Mouse (Mus musculus): ENCODE measurements at regions not wholly inside any gene's neighbourhood (a gene's known extent, or its start where the extent isn't known, plus 50 kb on each side); places are given as distances from the start of the nearest gene placed in this dataset.
A peak's percentile ranks its signal among the peaks of the same experiment; 100 is the strongest.
"Not testable (repeated sequence)": the region's sequence is repeated elsewhere in the genome, so short reads cannot be mapped to it uniquely, and the experiment has no call there.

DNA sequence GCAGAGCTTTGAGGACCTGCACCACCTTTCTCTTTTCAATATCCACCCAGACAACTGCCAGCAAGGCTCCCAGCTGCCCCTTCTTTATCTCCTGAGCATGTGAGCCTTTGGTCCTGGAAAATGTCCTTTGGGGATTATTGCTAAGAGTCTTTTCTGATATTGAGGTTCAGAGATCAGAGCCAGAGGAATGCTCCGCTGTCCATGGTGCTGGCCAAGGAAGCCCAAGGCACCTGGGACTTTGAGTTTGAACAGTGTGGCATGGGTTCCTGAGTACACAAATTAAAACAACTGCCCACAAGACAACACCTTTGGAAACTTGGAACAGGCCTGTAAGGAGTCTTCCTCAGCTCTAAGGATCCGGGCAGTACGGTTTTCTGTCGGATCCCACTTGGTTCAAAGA, 52.6 kb upstream of the Slc28a3 start:
- ATAC-seq (replicated peaks in 1 of 2; ENCODE audit: insufficient read depth in 1 of 2, low FRiP score in 2 of 2, low TSS enrichment in 1 of 2, low read depth in 1 of 2, poor library complexity in 2 of 2, severe bottlenecking in 2 of 2), result no peak

- ATAC-seq (replicated peaks in 1 of 2; ENCODE audit: insufficient read depth in 1 of 2, low FRiP score in 2 of 2, low TSS enrichment in 1 of 2, low read depth in 1 of 2, poor library complexity in 2 of 2, severe bottlenecking in 2 of 2), result no peak
These were observed 58.0 kb upstream of the Slc28a3 start for GRCm38 (mm10) chr13:58668664-58669063.

GRCm38 (mm10) chr13:58670206-58670605, 59.5 kb upstream of the Slc28a3 start:
- ATAC-seq (replicated peaks in 1 of 2; ENCODE audit: insufficient read depth in 1 of 2, low FRiP score in 2 of 2, low TSS enrichment in 1 of 2, low read depth in 1 of 2, poor library complexity in 2 of 2, severe bottlenecking in 2 of 2), result no peak

DNA sequence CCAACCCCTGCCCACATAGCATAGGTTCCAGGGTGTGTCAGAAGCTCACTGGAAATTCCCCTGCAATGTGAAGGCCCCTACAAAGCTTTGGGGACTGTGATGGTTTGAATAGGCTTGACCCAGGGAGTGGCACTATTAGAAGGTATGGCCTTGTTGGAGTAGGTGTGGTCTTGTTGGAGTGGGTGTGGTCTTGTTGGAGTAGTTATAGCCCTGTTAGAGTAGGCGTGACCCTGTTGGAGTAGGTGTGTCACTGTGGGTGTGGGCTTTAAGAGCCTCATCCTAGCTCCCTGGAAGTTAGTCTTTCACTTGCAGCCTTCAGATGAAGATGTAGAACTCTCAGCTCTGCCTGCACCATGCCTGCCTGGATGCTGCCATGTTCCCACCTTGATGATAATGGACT, 64.9 kb upstream of the Slc28a3 start:
- not testable (repeated sequence) for ATAC-seq (replicated peaks in 1 of 2; ENCODE audit: insufficient read depth in 1 of 2, low FRiP score in 2 of 2, low TSS enrichment in 1 of 2, low read depth in 1 of 2, poor library complexity in 2 of 2, severe bottlenecking in 2 of 2)

DNA sequence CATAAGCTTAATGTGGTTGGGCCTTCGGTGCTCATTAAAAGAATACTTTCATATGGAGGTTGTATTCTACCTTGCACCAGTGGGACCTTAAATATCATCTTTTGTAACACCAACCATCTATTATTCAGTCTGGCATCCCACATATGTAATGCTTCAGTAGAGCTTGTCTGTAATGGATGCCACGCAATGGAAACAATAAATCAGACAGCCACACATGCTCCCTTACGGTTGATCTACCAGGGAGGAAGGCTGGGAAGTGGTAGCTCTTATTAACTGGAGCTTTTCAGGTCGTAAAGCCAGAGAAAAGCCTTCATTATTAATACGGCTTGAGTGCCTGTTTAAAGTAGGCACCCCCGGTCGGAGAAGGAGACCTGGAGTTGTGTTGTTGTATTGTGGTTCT, 66.8 kb upstream of the Slc28a3 start:
- ATAC-seq (replicated peaks in 1 of 2; ENCODE audit: insufficient read depth in 1 of 2, low FRiP score in 2 of 2, low TSS enrichment in 1 of 2, low read depth in 1 of 2, poor library complexity in 2 of 2, severe bottlenecking in 2 of 2), result no peak

DNA sequence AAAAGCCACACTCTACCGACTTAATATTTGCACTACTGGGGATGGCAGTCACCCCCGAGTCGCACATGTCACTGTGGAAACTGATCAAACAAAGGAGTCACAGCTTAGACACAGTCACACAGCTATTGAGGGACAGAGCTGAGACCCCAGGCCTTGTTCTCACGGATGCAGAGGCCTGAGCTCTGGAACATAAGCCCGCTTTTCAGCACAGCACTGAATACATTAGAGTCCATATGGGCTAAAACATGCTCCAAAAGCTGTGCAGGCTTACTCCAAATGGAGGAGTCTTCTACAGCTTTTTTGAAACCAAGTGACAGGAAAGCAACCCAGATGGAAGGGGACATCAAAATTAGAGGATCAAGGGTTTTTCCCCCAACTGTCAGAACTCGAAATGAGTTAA, 69.0 kb upstream of the Slc28a3 start:
- no peak for ATAC-seq (replicated peaks in 1 of 2; ENCODE audit: insufficient read depth in 1 of 2, low FRiP score in 2 of 2, low TSS enrichment in 1 of 2, low read depth in 1 of 2, poor library complexity in 2 of 2, severe bottlenecking in 2 of 2)

- no peak for ATAC-seq (replicated peaks in 1 of 2; ENCODE audit: insufficient read depth in 1 of 2, low FRiP score in 2 of 2, low TSS enrichment in 1 of 2, low read depth in 1 of 2, poor library complexity in 2 of 2, severe bottlenecking in 2 of 2)
These were observed 76.1 kb upstream of the Slc28a3 start for GRCm38 (mm10) chr13:58686822-58687221.

- no peak for ATAC-seq (replicated peaks in 1 of 2; ENCODE audit: insufficient read depth in 1 of 2, low FRiP score in 2 of 2, low TSS enrichment in 1 of 2, low read depth in 1 of 2, poor library complexity in 2 of 2, severe bottlenecking in 2 of 2)
These were observed 76.9 kb upstream of the Slc28a3 start for GRCm38 (mm10) chr13:58687609-58688008.

DNA sequence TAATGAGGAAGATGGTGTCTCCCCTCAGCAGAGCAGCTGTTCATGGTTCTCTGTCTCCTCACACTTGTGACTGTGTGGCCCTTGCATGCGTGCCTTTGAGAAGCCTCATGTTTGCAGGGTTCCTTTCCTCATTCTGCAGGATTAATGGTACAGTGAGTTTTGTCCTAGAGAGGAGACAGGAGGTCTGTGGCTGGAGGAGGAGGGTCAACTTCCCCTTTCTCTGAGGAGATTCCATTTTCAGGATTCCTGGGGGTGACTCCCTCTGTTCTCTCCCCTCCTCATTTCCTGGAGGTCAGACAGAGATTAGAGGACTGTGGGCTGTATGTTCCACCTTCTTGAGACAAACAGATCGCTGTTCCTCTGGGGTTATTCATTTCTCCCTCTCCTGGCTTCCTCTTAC, 77.6 kb upstream of the Slc28a3 start:
- ATAC-seq (replicated peaks in 1 of 2; ENCODE audit: insufficient read depth in 1 of 2, low FRiP score in 2 of 2, low TSS enrichment in 1 of 2, low read depth in 1 of 2, poor library complexity in 2 of 2, severe bottlenecking in 2 of 2), result peak; percentile 42 to 53; a peak in 3 of 4 replicates

- ATAC-seq (replicated peaks in 1 of 2; ENCODE audit: insufficient read depth in 1 of 2, low FRiP score in 2 of 2, low TSS enrichment in 1 of 2, low read depth in 1 of 2, poor library complexity in 2 of 2, severe bottlenecking in 2 of 2), result no peak
These were observed 84.0 kb upstream of the Slc28a3 start for GRCm38 (mm10) chr13:58694703-58695102.

DNA sequence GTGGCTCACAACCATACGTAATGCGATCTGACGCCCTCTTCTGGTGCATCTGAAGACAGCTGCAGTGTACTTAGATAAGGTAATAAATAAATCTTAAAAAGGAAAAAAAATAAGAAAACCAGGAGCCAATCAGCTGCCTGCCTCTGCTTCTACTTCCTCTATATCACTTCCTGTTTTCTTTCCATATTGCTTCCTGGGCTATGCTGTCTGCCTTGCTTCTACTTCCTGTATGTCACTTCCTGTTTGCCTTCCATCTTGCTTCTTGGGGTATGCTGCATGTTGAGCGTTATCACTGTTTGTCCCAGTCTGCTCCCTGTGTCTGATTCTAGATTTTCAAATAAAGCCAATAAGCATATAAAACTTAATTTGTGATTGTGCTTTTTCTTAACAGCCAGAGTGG, 85.3 kb upstream of the Slc28a3 start:
- ATAC-seq (replicated peaks in 1 of 2; ENCODE audit: insufficient read depth in 1 of 2, low FRiP score in 2 of 2, low TSS enrichment in 1 of 2, low read depth in 1 of 2, poor library complexity in 2 of 2, severe bottlenecking in 2 of 2), result no peak

DNA sequence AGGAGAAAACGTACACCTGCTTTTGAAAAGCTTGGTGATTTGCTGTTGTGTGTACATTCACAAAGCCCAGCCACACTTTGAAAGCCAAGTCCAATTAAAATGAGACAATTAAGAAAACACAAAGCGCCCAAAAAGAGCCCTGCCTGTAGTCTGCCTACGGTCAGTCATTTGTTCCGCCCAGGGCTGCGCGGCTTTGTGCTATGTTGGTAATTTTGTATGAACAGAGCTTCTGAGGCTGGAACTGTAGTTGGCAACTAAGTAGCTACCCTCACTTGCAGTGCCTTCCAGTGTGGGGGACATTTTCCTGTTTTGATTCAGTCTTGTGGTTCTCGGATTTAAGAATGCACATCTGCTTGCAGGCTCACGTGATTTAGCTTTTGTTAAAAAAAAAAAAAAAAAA, 89.3 kb upstream of the Slc28a3 start:
- ATAC-seq (replicated peaks in 1 of 2; ENCODE audit: insufficient read depth in 1 of 2, low FRiP score in 2 of 2, low TSS enrichment in 1 of 2, low read depth in 1 of 2, poor library complexity in 2 of 2, severe bottlenecking in 2 of 2), result no peak

DNA sequence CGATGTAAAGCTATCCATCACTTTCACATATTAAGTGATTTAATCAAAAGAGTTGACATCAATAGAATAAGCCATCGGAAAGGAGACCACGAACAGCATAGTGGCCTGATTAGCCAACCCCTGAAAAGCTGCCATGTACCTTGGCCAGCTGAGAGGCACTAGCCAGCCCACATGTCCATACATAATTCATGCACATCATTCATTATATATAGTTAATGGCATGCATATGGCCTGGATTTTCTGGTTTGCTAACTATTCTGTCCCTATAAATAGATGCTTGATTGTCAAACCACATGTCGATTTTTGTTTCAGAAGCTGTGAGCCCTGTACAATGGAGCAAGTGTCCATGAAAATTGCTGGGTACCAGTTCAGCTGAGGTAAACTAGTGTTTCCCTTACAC, 93.5 kb upstream of the Slc28a3 start:
- ATAC-seq (replicated peaks in 1 of 2; ENCODE audit: insufficient read depth in 1 of 2, low FRiP score in 2 of 2, low TSS enrichment in 1 of 2, low read depth in 1 of 2, poor library complexity in 2 of 2, severe bottlenecking in 2 of 2), result no peak

DNA sequence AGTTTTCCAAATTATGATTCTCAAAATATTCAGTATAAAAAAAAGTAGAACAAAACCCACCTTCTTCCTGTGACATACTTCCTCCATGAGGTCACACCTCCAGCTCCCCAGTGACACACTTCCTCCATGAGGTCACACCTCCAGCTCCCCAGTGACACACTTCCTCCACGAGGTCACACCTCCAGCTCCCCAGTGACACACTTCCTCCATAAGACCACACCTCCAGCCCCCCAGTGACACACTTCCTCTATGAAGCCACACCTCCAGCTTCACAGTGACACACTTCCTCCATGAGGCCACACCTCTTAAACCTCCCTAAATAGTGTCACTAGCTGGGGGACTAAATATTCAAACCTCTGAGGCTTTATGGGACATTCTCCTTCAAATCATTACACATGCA, 89.8 kb upstream of the Ntrk2 start:
- ATAC-seq (replicated peaks in 1 of 2; ENCODE audit: insufficient read depth in 1 of 2, low FRiP score in 2 of 2, low TSS enrichment in 1 of 2, low read depth in 1 of 2, poor library complexity in 2 of 2, severe bottlenecking in 2 of 2), result no peak

- ATAC-seq (replicated peaks in 1 of 2; ENCODE audit: insufficient read depth in 1 of 2, low FRiP score in 2 of 2, low TSS enrichment in 1 of 2, low read depth in 1 of 2, poor library complexity in 2 of 2, severe bottlenecking in 2 of 2), result no peak
These were observed 75.8 kb upstream of the Ntrk2 start for GRCm38 (mm10) chr13:58730500-58731105.

DNA sequence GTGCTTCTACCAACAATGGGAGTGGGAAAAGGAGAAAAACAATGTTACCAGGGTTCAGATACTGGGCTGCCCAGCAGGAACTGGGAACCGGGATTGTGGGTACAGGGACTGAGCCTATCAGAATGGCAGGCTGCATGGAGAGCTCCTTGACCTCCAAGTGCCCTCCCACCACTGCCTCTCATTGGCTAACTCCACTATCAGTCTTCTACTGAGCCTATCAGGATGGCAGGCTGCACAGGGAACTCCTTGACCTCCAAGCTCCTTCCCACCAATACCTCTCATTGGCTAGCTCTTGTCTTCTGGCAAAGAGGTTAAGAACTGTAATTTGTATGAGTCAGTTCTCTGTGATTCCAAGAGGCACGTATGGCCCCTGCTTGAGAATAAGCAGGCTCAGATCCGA, 73.6 kb upstream of the Ntrk2 start:
- ATAC-seq (replicated peaks in 1 of 2; ENCODE audit: insufficient read depth in 1 of 2, low FRiP score in 2 of 2, low TSS enrichment in 1 of 2, low read depth in 1 of 2, poor library complexity in 2 of 2, severe bottlenecking in 2 of 2), result no peak

DNA sequence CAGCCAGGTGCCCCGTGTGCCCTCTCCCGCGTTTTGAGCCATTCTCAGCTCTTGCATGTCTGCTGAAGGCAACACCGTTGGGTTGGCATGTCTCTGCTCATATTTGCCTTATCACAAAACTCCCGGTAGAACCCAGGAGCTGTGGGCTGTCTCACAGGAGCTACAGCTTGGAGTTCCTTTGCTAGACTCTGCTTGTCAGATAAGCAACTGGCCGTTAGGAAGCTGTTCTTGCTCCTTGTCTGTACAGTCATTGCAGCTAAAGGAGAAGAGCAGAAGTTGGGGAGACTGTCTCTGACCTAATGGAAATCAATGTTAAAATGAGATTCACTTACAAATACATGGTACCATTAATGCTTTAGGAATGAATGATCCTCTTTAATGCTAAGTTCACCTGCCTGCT, 72.8 kb upstream of the Ntrk2 start:
- no peak for ATAC-seq (replicated peaks in 1 of 2; ENCODE audit: insufficient read depth in 1 of 2, low FRiP score in 2 of 2, low TSS enrichment in 1 of 2, low read depth in 1 of 2, poor library complexity in 2 of 2, severe bottlenecking in 2 of 2)

- no peak for ATAC-seq (replicated peaks in 1 of 2; ENCODE audit: insufficient read depth in 1 of 2, low FRiP score in 2 of 2, low TSS enrichment in 1 of 2, low read depth in 1 of 2, poor library complexity in 2 of 2, severe bottlenecking in 2 of 2)
These were observed 70.8 kb upstream of the Ntrk2 start for GRCm38 (mm10) chr13:58735577-58735976.

- no peak for ATAC-seq (replicated peaks in 1 of 2; ENCODE audit: insufficient read depth in 1 of 2, low FRiP score in 2 of 2, low TSS enrichment in 1 of 2, low read depth in 1 of 2, poor library complexity in 2 of 2, severe bottlenecking in 2 of 2)
These were observed 65.6 kb upstream of the Ntrk2 start for GRCm38 (mm10) chr13:58740731-58741130.

GRCm38 (mm10) chr13:58746056-58746455, 60.3 kb upstream of the Ntrk2 start:
- no peak for ATAC-seq (replicated peaks in 1 of 2; ENCODE audit: insufficient read depth in 1 of 2, low FRiP score in 2 of 2, low TSS enrichment in 1 of 2, low read depth in 1 of 2, poor library complexity in 2 of 2, severe bottlenecking in 2 of 2)
